Mouse (Mus musculus) bone marrow macrophage, adult 2 months (primary cell): ENCODE results near the gene Slc16a6.

Experiments
- CTCF ChIP-seq: IDR thresholded peaks from 2 replicates; pipeline ENCODE4 v1.5.1; 2012; ENCODE audit warnings: low read depth, mild to moderate bottlenecking, low read length, moderate library complexity
- POLR2A ChIP-seq: IDR thresholded peaks from 2 replicates; pipeline ENCODE4 v1.6.1; 2012; ENCODE audit warnings: mild to moderate bottlenecking, low read depth, low read length, borderline replicate concordance

DNA sequence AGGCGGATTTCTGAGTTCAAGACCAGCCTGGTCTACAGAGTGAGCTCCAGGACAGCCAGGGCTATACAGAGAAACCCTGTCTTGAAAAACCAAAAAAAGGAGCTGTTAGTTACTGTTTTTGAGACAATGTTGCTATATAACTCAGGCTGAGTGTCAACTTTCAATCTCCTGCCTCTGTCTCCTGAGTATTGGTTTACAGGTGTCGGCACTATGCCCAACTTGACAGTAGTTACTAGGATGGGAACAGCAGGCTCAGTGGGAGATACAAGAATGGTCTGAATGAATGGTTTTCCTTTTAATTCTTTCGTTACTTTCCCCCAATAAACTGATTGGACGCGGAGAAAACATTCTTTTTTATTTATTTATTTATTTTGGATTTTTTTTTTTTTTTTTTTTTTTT is 46.0 kb downstream of the Slc16a6 start:
- no peak for TF ChIP-seq POLR2A
- no peak for TF ChIP-seq CTCF
